Mouse (Mus musculus): ENCODE measurements around the gene AI597479.

AI597479 gene

GRCm38 (mm10) chr1:43162394-43162793, 63.9 kb downstream of the AI597479 start:
- DNase-seq (ENCODE audit: low read depth, low spot score) = no peak

- DNase-seq (ENCODE audit: low read depth, low spot score) = no peak
These were observed 64.6 kb downstream of the AI597479 start for GRCm38 (mm10) chr1:43163084-43163466.

- DNase-seq (ENCODE audit: low read depth, low spot score) = peak; percentile 67
These were observed 65.2 kb downstream of the AI597479 start for GRCm38 (mm10) chr1:43163467-43164418.

- no peak for DNase-seq (ENCODE audit: low read depth, low spot score)
These were observed 66.1 kb downstream of the AI597479 start for GRCm38 (mm10) chr1:43164582-43164981.
